Mouse (Mus musculus): ENCODE results near the gene Mbnl2. TPM values are rescaled to one million over a fixed set of nuclear protein-coding genes. Genes with fewer than 3 reads are reported as not detected.
"Not testable (repeated sequence)": the region's sequence is repeated elsewhere in the genome, so short reads cannot be mapped to it uniquely, and the experiment has no call there.

The Mbnl2 gene
- polyA plus RNA-seq, 1 experiment, result 41.7 TPM

- Histone ChIP-seq H3K27me3 (ENCODE audit: control insufficient read depth, insufficient read depth, low read length) (no peaks in the 10 kb centered on the region), H3K36me3 (ENCODE audit: control insufficient read depth, insufficient read depth, low read length) (0 out of 2 replicates have a peak, but pooled peaks cover 3% of the 10 kb centered on the region), H3K4me3 (ENCODE audit: low read depth, low read length) (no peak overlapping the region), H3K4me1 (ENCODE audit: control insufficient read depth, insufficient read depth, insufficient read length, low read length) (peaks cover 10% of the 10 kb centered on the region), H3K27ac (ENCODE audit: insufficient read depth, low read depth, low read length) (no peak overlapping the region)
- 94% methylated on average over 19 of the region's 19 CpGs for WGBS
- TF ChIP-seq POLR2A (IDR thresholded peaks at IDR 0.05; ENCODE audit: low read depth, low read length), result no peak
- no peak for TF ChIP-seq CTCF (IDR thresholded peaks at IDR 0.05; ENCODE audit: extremely low read depth, insufficient read length, insufficient replicate concordance, low read depth, low read length)
Observed at GRCm38 (mm10) chr14:120357321-120358070, 82.0 kb downstream of the Mbnl2 start.

GRCm38 (mm10) chr14:120359608-120360007 is 84.1 kb downstream of the Mbnl2 start:
- H3K27me3 ChIP-seq (ENCODE audit: control insufficient read depth, insufficient read depth, low read length); H3K27ac ChIP-seq (ENCODE audit: insufficient read depth, low read depth, low read length); H3K4me3 ChIP-seq (ENCODE audit: low read depth, low read length); H3K36me3 ChIP-seq (ENCODE audit: control insufficient read depth, insufficient read depth, low read length): not testable (repeated sequence)
- H3K4me1 ChIP-seq (ENCODE audit: control insufficient read depth, insufficient read depth, insufficient read length, low read length), result peaks cover 15% of the 10 kb centered on the region
- WGBS, result 91% methylated on average over 8 of the region's 8 CpGs

- H3K4me3 ChIP-seq (ENCODE audit: low read depth, low read length), result no peak overlapping the region
- no peak overlapping the region for H3K27ac ChIP-seq (ENCODE audit: insufficient read depth, low read depth, low read length)
- H3K36me3 ChIP-seq (ENCODE audit: control insufficient read depth, insufficient read depth, low read length), result 0 out of 2 replicates have a peak, but pooled peaks cover 3% of the 10 kb centered on the region
- TF ChIP-seq POLR2A (IDR thresholded peaks at IDR 0.05; ENCODE audit: low read depth, low read length), result no peak
- H3K27me3 ChIP-seq (ENCODE audit: control insufficient read depth, insufficient read depth, low read length), result no peaks in the 10 kb centered on the region
- 85% methylated on average over 6 of the region's 6 CpGs for WGBS
- peaks cover 10% of the 10 kb centered on the region for H3K4me1 ChIP-seq (ENCODE audit: control insufficient read depth, insufficient read depth, insufficient read length, low read length)
Observed at GRCm38 (mm10) chr14:120361121-120361520, 85.7 kb downstream of the Mbnl2 start.

- no peaks in the 10 kb centered on the region for H3K27me3 ChIP-seq (ENCODE audit: control insufficient read depth, insufficient read depth, low read length)
- no peak for TF ChIP-seq POLR2A (IDR thresholded peaks at IDR 0.05; ENCODE audit: low read depth, low read length)
- H3K4me3 ChIP-seq (ENCODE audit: low read depth, low read length), result no peak overlapping the region
- H3K27ac ChIP-seq (ENCODE audit: insufficient read depth, low read depth, low read length), result no peak overlapping the region
- WGBS, result 29% methylated on average over 8 of the region's 8 CpGs
- H3K4me1 ChIP-seq (ENCODE audit: control insufficient read depth, insufficient read depth, insufficient read length, low read length), result peaks cover 13% of the 10 kb centered on the region; the same call in 1 of the 2 replicates
- H3K36me3 ChIP-seq (ENCODE audit: control insufficient read depth, insufficient read depth, low read length), result 0 out of 2 replicates have a peak, but pooled peaks cover 3% of the 10 kb centered on the region
Observed at GRCm38 (mm10) chr14:120362409-120362992, 87.0 kb downstream of the Mbnl2 start.

GRCm38 (mm10) chr14:120363090-120363818 is 87.8 kb downstream of the Mbnl2 start:
- no peak overlapping the region for H3K27ac ChIP-seq (ENCODE audit: insufficient read depth, low read depth, low read length)
- TF ChIP-seq CTCF (IDR thresholded peaks at IDR 0.05; ENCODE audit: extremely low read depth, insufficient read length, insufficient replicate concordance, low read depth, low read length) (peak; percentile 54; the same call in 1 of the 2 replicates), POLR2A (IDR thresholded peaks at IDR 0.05; ENCODE audit: low read depth, low read length) (no peak)
- H3K27me3 ChIP-seq (ENCODE audit: control insufficient read depth, insufficient read depth, low read length), result no peaks in the 10 kb centered on the region
- peaks cover 19% of the 10 kb centered on the region; the same call in 1 of the 2 replicates for H3K4me1 ChIP-seq (ENCODE audit: control insufficient read depth, insufficient read depth, insufficient read length, low read length)
- whole genome bisulfite sequencing, result 45% methylated on average over 8 of the region's 8 CpGs
- no peak overlapping the region for H3K4me3 ChIP-seq (ENCODE audit: low read depth, low read length)
- H3K36me3 ChIP-seq (ENCODE audit: control insufficient read depth, insufficient read depth, low read length), result 0 out of 2 replicates have a peak, but pooled peaks cover 3% of the 10 kb centered on the region

- H3K27me3 ChIP-seq (ENCODE audit: control insufficient read depth, insufficient read depth, low read length), result no peaks in the 10 kb centered on the region
- no peaks in the 10 kb centered on the region for H3K36me3 ChIP-seq (ENCODE audit: control insufficient read depth, insufficient read depth, low read length)
- H3K27ac ChIP-seq (ENCODE audit: insufficient read depth, low read depth, low read length), result no peak overlapping the region
- peaks cover 28% of the 10 kb centered on the region for H3K4me1 ChIP-seq (ENCODE audit: control insufficient read depth, insufficient read depth, insufficient read length, low read length)
- TF ChIP-seq CTCF (IDR thresholded peaks at IDR 0.05; ENCODE audit: extremely low read depth, insufficient read length, insufficient replicate concordance, low read depth, low read length) (no peak), POLR2A (IDR thresholded peaks at IDR 0.05; ENCODE audit: low read depth, low read length) (no peak)
- H3K4me3 ChIP-seq (ENCODE audit: low read depth, low read length), result no peak overlapping the region
- WGBS, result 96% methylated on average over 4 of the region's 4 CpGs
Observed at GRCm38 (mm10) chr14:120365088-120365487, 89.6 kb downstream of the Mbnl2 start.

- peaks cover 40% of the 10 kb centered on the region for H3K4me1 ChIP-seq (ENCODE audit: control insufficient read depth, insufficient read depth, insufficient read length, low read length)
- H3K27ac ChIP-seq (ENCODE audit: insufficient read depth, low read depth, low read length), result no peak overlapping the region
- TF ChIP-seq POLR2A (IDR thresholded peaks at IDR 0.05; ENCODE audit: low read depth, low read length) (no peak), CTCF (IDR thresholded peaks at IDR 0.05; ENCODE audit: extremely low read depth, insufficient read length, insufficient replicate concordance, low read depth, low read length) (no peak)
Observed at GRCm38 (mm10) chr14:120366962-120367361, 91.5 kb downstream of the Mbnl2 start.

More at GRCm38 (mm10) chr14:120366962-120367361, 91.5 kb downstream of the Mbnl2 start:
- 83% methylated on average over 8 of the region's 8 CpGs for WGBS
- H3K36me3 ChIP-seq (ENCODE audit: control insufficient read depth, insufficient read depth, low read length), result no peaks in the 10 kb centered on the region
- H3K4me3 ChIP-seq (ENCODE audit: low read depth, low read length), result no peak overlapping the region
- no peaks in the 10 kb centered on the region for H3K27me3 ChIP-seq (ENCODE audit: control insufficient read depth, insufficient read depth, low read length)

Measured in small intestine, adult 2 months (tissue).